Mouse (Mus musculus) embryonic fibroblast, embryonic 13.5 days (primary cell): ENCODE measurements around the gene Gm48552.

Experiments
- CTCF ChIP-seq: IDR thresholded peaks from 2 replicates; pipeline ENCODE4 v1.5.1; 2011; ENCODE audit warnings: mild to moderate bottlenecking, control low read depth, low read length, moderate library complexity, borderline replicate concordance; ENCODE audit not compliant: insufficient read depth
- POLR2A ChIP-seq: IDR thresholded peaks from 2 replicates; pipeline ENCODE4 v1.6.1; 2011; ENCODE audit warnings: low read depth, mild to moderate bottlenecking, control low read depth, low read length, moderate library complexity

DNA sequence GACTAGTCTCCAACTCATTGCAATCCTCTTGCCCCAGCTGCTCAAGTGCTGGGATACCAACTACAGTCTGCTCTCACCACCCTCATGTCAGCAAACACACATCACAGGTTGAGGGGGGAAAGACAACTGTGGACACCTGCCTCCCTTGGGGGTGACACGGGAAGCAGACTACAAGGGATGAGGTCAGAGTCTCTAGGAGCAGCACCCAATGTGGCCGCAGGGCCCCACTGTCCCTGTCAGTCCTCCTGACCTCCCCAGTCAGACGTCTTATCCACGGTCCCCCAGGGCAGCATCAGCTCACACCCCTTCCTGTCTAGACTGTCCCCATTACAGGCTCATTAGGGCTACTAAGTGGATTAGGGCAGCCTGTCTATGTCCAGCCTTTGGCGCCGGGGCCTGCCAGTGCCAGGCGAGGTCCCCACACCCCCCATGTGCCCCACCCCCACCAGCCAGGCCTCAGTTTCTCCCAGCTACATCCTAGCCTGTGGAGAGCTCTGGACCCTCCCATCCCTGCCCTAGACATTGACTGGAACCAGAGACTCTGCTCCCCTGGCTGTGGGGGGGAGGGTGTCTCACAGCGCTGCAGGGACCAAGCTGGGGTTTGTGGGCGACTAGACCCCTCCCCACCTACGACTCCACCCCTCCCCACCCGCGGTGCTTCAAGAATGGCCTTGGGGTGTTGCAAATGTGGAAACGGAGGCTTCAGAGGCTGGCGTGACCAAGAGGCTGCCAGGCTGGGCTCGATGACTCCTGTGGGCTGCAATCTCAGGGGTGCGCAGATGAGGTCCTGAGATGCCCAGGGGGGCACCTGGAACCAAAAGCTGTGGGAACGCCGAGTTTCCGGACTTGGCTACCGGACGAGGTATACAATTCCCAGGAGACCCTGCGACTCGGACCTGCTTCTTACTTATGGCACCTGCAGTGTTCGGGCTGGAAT is 18.0 kb downstream of the Gm48552 start:
- TF ChIP-seq CTCF (no peak), POLR2A (no peak)
